Mouse (Mus musculus): ENCODE results near the gene Zbed3. TPM values are rescaled to one million over a fixed set of nuclear protein-coding genes. Genes with fewer than 3 reads are reported as not detected.

Gene Zbed3
- 10 to 100 TPM in 1 of 2 experiments, 1 to 10 TPM in 1; 9.0 to 10.3 TPM for total RNA-seq (2023)

DNA sequence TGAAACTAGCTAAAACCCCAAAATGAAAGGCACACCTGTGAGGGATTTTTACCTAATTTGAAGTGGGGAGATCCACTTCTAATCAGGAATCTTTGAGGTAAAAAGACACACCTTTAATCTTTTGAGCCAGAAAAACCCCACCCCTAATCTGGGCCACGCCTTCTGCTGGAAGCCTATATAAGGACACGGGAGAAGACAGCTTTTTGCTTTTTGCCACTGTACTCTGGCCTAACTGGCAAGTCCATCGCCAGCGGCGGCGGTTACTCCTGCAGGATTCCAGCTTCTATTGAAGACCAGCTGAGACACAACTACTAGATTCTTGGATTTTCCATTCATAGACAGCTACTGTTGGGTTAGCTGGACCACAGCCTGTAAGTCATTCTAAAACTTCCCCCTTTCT is at the start of gene Zbed3:
Gene Zbed3, plus strand, starts transcription at position 213 of the 400 bp plus-strand sequence.

DNA sequence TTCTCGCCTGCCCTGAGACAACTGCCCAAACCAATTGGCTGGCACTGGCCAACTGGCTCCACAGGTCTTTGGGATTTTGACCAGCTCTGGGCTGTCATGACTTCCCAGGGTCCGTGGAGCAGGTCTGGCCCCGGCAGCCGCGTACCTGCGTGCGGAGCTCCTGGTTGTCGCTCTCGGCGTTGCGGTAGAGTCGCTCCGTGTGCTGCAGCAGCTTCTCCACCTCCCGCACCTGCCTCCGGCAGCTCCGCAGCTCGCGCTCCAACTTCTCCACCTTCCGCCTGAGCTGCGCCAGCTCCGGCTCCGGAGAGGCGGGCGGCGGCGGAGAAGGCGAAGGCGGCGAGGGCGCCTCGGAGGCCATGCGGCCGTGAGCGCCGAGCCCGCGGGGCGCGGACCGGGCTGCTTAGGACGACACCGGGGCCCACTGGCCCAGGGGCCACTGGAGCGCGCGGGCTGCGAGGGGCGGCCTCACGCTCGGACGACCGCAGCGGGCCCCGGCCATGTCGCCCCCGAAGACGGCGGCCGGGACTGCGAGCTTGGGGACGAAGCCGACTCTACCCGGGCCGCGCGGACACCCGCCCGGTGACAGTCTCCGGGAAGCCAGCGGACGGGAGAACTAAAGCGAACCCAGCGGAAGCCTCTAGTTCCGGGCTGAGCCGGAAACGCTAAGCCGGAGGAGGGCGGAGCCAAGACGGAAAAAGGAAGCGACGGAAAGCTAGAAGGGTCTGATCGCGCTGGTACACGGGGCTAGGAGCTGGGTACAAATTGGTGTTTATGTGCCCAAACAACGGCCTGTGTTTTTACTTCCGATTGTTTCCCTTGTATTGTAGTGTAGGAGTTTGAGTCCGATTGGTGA is 51.5 kb downstream of the Zbed3 start, which contains the start of gene Aggf1:
Gene Aggf1, minus strand, starts transcription at position 652 of the 853 bp plus-strand sequence.

Other genes starting within 250 kb of the Zbed3 start
- 1 to 10 TPM in 1 of 2 experiments, under 1 TPM in 1; 0.64 to 1.1 TPM for gene Pde8b, start 73.3 kb upstream of the Zbed3 start, total RNA-seq (2023)
- 10 to 100 TPM; 33.8 to 34.1 TPM for gene Aggf1, start 51.7 kb downstream of the Zbed3 start, total RNA-seq (2023)
- gene Crhbp, start 121.3 kb downstream of the Zbed3 start, total RNA-seq (2023), result not detected
- gene S100z, start 155.1 kb downstream of the Zbed3 start, total RNA-seq (2023), result not detected
- under 1 TPM in 1 of 2 experiments, not detected in 1; 0.13 TPM for gene F2rl1, start 201.6 kb downstream of the Zbed3 start, total RNA-seq (2023)